Mouse (Mus musculus) stomach, embryonic 14.5 days (tissue): Measurements from ENCODE around the gene Ints13. TPM values are rescaled to one million over a fixed set of nuclear protein-coding genes. Genes with fewer than 3 reads are reported as not detected.

ENCODE experiments used
- ATAC-seq: fragments of 200-750 bp; cut with Nextera tagmentation; 2 replicates; pipeline ENCODE4 v1.8.0; 2017; ENCODE audit warnings: low read depth, moderate TSS enrichment; ENCODE audit not compliant: insufficient number of reproducible peaks, insufficient read depth, low FRiP score
- H3K27ac ChIP-seq: fragments of 300-500 bp; sonication (generic); 2 replicates; pipeline ENCODE4 v1.5.1; 2014; ENCODE audit warnings: mild to moderate bottlenecking, low read length, moderate library complexity, mixed read lengths
- H3K27me3 ChIP-seq: fragments of 300-500 bp; sonication (generic); 2 replicates; pipeline ENCODE4 v1.6.1; 2014; ENCODE audit warnings: low read length, control low read depth, mixed read lengths; ENCODE audit not compliant: control insufficient read depth, insufficient read depth
- H3K36me3 ChIP-seq: fragments of 300-500 bp; sonication (generic); 2 replicates; pipeline ENCODE4 v1.6.1; 2014; ENCODE audit warnings: mild to moderate bottlenecking, control low read depth, low read length, moderate library complexity, mixed read lengths; ENCODE audit not compliant: control insufficient read depth, insufficient read depth
- H3K4me1 ChIP-seq: fragments of 300-500 bp; sonication (generic); 2 replicates; pipeline ENCODE4 v1.6.1; 2014; ENCODE audit warnings: low read length, control low read depth, mixed read lengths; ENCODE audit not compliant: control insufficient read depth, insufficient read depth
- H3K4me2 ChIP-seq: fragments of 300-500 bp; sonication (generic); replicated peaks from 2 replicates; pipeline ENCODE4 v1.6.1; 2014; ENCODE audit warnings: low read depth, low read length, control low read depth
- H3K4me3 ChIP-seq: fragments of 300-500 bp; sonication (generic); 2 replicates; pipeline ENCODE4 v1.5.1; 2014; ENCODE audit warnings: low read depth, low read length, control low read depth
- H3K9ac ChIP-seq: fragments of 300-500 bp; sonication (generic); replicated peaks from 2 replicates; pipeline ENCODE4 v1.6.1; 2014; ENCODE audit warnings: low read depth, mild to moderate bottlenecking, control low read depth, low read length, moderate library complexity, mixed read lengths
- H3K9me3 ChIP-seq: fragments of 300-500 bp; sonication (generic); 2 replicates; pipeline ENCODE4 v1.6.1; 2016; ENCODE audit warnings: low read depth, low read length, control low read depth; ENCODE audit not compliant: control insufficient read depth
- WGBS: fragments of 180-500 bp; shearing (Covaris S2); extraction: QIAGEN DNeasy Blood & Tissue Kit; methylation state at CpG from one replicate; pipeline ENCODE4 v1.1.7; 2014; 5-methylcytosine and 5-hydroxymethylcytosine counted together
- polyA plus RNA-seq: library from polyadenylated mRNA; unstranded; fragments of >200 nt; fragmentation: Nextera tagmentation; extraction: Ambion mirVana; gene quantifications from 2 replicates; pipeline ENCODE4 v1.2.1, GENCODE M21; 2014

The Ints13 gene
- polyA plus RNA-seq, 1 experiment from 2014 or later = 58.0 TPM

DNA sequence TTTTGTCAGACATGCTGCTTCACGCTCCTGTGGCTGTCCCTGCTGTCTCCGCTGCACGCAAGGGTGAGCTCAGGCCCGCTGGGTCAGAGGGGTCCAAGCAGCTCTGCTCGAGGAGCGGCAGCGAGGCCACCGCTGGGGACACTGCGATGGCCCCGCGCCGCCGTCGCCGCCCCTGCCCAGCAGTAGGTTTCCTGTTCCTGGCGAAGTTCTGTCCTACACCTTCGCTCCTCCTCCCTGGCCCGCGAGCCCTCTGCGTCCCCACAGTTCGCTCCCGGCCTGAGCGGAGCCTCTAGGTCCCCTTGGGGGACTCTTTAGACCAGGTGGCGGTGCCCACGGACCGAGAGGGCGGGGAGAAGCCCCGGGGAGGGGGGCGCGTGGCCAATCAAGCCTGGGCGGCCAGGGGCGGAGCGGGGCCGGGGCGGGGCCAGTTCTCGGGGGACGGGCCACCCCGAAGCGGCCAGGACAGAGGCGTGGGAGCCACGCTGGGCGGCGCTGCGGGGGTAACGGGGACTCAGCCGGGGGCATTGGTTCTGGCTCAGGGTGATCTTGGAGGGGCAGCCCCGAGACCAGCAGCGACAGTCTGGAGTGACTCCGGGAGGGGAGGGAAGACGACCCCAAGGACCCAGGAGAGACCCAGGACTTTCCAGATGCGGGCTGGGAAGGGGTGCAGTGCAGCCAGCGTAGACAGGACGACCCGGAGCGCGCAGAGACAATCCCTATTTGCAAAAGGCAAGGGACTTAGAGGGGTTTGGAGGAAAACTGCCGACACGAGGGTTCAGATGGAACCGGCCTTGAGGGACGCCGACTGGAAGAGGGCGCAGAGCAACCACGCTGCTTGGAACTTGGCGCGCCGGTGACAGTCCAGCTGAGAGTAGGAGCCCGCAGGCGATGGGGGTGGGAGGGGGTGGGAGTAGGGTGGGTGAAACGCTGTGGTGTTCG is 75.5 kb downstream of the Ints13 start, which contains the start of gene Itpr2:
TSS of gene Itpr2 (minus strand) at position 358 of the 939 bp plus-strand sequence.
- peak; percentile 93 for ATAC-seq
- peaks cover 5% of the 10 kb centered on the region for H3K4me1 ChIP-seq
- under 1% methylated on average over 69 of the region's 70 CpGs for WGBS
- peak within 1 kb of the TSS; percentile 88 for H3K4me2 ChIP-seq
- peak within 1 kb of the TSS; percentile 55 for H3K4me3 ChIP-seq
- H3K27ac ChIP-seq = peak within 1 kb of the TSS; percentile 13
- no peaks in the 10 kb centered on the region for H3K9me3 ChIP-seq
- H3K9ac ChIP-seq = peak within 1 kb of the TSS; percentile 61
- H3K36me3 ChIP-seq = no peaks in the 10 kb centered on the region
- H3K27me3 ChIP-seq = no peaks in the 10 kb centered on the region

DNA sequence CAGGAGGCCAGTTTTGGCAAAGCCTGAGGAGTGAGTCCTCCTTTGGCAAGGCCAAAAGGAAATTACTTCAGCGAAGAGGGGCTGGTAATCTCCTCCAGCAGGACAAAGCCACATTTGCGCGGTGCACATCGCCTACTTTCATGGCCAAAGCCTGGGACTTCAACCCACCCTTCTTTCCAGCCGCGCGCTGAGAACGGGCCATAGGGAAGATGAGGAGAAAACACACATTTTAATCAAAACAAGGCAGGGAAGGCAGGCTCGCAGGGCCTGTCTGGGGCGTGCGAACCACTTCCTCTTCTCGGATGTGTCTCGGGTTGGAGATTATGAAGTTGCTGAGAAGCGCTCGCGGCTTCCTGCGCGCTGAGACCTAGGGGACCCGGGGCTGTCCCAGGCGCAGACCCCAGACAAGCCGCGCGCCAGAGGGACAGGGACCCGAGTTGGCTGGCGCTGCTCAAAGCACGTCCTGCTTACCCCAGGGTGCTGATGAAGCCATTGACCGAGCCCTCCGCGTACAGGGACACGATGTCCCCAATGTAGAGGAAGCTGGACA is 76.2 kb downstream of the Ints13 start:
- Histone ChIP-seq H3K27me3 (no peaks in the 10 kb centered on the region), H3K9ac (peak overlapping the region; percentile 61), H3K4me3 (peak overlapping the region; percentile 55), H3K36me3 (no peaks in the 10 kb centered on the region), H3K27ac (peak overlapping the region; percentile 13), H3K9me3 (no peaks in the 10 kb centered on the region), H3K4me2 (peak overlapping the region; percentile 88), H3K4me1 (peaks cover 5% of the 10 kb centered on the region)
- ATAC-seq = no peak
- 1% methylated on average over 30 of the region's 30 CpGs for WGBS

DNA sequence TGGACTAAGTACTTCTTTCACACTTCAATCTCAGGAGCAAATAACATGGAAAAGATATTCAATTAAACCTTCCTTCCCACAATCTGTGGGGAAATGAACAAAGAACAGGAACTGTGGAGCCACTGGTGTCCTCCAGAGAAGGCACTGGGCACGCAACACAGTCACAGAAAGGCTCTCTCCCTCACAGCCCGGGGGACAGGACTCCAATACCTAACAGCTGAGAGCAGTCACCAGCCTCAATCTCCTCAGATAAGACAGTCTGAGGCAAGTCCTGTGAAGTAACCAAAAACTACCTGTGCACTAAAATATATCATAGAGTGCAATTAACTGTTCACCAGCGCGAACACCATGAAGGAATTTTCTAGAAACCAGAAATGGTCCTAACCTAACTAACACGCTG is 76.9 kb downstream of the Ints13 start:
- H3K9me3 ChIP-seq = no peaks in the 10 kb centered on the region
- peak overlapping the region; percentile 88 for H3K4me2 ChIP-seq
- no peaks in the 10 kb centered on the region for H3K27me3 ChIP-seq
- ATAC-seq = no peak
- H3K9ac ChIP-seq = no peak overlapping the region
- H3K27ac ChIP-seq = no peak overlapping the region
- peaks cover 5% of the 10 kb centered on the region for H3K4me1 ChIP-seq
- no peaks in the 10 kb centered on the region for H3K36me3 ChIP-seq
- 70% methylated on average over 5 of the region's 5 CpGs for WGBS
- H3K4me3 ChIP-seq = peak overlapping the region; percentile 55

DNA sequence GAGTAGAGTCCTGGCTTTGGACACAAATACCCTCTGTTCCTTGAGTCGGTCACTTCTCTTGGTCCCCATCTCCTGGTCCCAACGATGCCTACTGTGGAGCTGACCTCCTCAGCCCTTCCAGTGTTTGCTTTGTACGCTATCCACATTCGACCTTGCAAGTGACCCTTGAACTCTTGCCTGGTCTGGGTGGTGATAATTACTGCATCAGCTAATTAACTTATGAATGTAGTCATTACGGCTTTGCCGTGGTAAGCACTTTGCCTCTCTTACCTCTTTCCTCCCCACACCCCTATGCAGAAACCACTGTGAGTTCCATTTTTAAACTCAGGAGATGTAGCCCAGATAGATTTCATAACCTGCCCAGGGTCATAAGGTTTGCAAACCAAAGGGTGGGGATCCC is 77.4 kb downstream of the Ints13 start:
- Histone ChIP-seq H3K4me2 (no peak overlapping the region), H3K4me3 (no peak overlapping the region), H3K27me3 (no peaks in the 10 kb centered on the region), H3K9me3 (no peaks in the 10 kb centered on the region), H3K9ac (no peak overlapping the region), H3K4me1 (peaks cover 5% of the 10 kb centered on the region), H3K36me3 (no peaks in the 10 kb centered on the region), H3K27ac (no peak overlapping the region)
- ATAC-seq = no peak
- 67% methylated on average over 6 of the region's 6 CpGs for WGBS

Other genes starting within 250 kb of the Ints13 start
- gene Itpr2, start 75.6 kb downstream of the Ints13 start, polyA plus RNA-seq = 10.0 and 13.2 TPM in 2 replicates
- 102 and 105 TPM in 2 replicates for gene Fgfr1op2, start 632 bp downstream of the Ints13 start, polyA plus RNA-seq
- gene Med21, start 64.7 kb upstream of the Ints13 start, polyA plus RNA-seq = 137 and 146 TPM in 2 replicates
- gene Tm7sf3, start 65.0 kb upstream of the Ints13 start, polyA plus RNA-seq = 31.7 and 34.2 TPM in 2 replicates
- 25.0 and 27.6 TPM in 2 replicates for gene Stk38l, start 147.2 kb upstream of the Ints13 start, polyA plus RNA-seq
- gene Arntl2, start 218.2 kb upstream of the Ints13 start, polyA plus RNA-seq = 7.1 and 8.5 TPM in 2 replicates